Mouse (Mus musculus) kidney, postnatal 36 days (tissue): ENCODE results near the gene 5430427O19Rik.

Experiments
- DNase-seq, 2 experiments: peaks; one replicate each; pipeline ENCODE4 v3.0.0; 2021 to 2022; ENCODE audit warnings: mixed read lengths in 2 of 2

The 5430427O19Rik gene

GRCm38 (mm10) chrX:85869914-85870483 is at the start of gene 5430427O19Rik:
Gene 5430427O19Rik, plus strand, starts transcription at chrX:85870354.
- no peak for DNase-seq

GRCm38 (mm10) chrX:85827719-85828453 is 42.3 kb upstream of the 5430427O19Rik start:
- peak in 1 of 2 experiments; percentile 57 for DNase-seq

GRCm38 (mm10) chrX:85829000-85829399 is 41.2 kb upstream of the 5430427O19Rik start:
- peak; percentile 49 to 84 for DNase-seq

- DNase-seq: no peak
Measured at GRCm38 (mm10) chrX:85839174-85839573, 31.0 kb upstream of the 5430427O19Rik start.

GRCm38 (mm10) chrX:85855938-85856337 is 14.2 kb upstream of the 5430427O19Rik start:
- peak in 1 of 2 experiments; percentile 36 for DNase-seq

- no peak for DNase-seq
Measured at GRCm38 (mm10) chrX:85857169-85857568, 13.0 kb upstream of the 5430427O19Rik start.

- no peak for DNase-seq
Measured at GRCm38 (mm10) chrX:85868079-85868478, 2.1 kb upstream of the 5430427O19Rik start.

- no peak for DNase-seq
Measured at GRCm38 (mm10) chrX:85871371-85872056, 1.4 kb downstream of the 5430427O19Rik start.

- DNase-seq: no peak
Measured at GRCm38 (mm10) chrX:85874367-85874766, 4.2 kb downstream of the 5430427O19Rik start.

GRCm38 (mm10) chrX:85875951-85876350 is 5.8 kb downstream of the 5430427O19Rik start:
- peak; percentile 15 to 65 for DNase-seq

- no peak for DNase-seq
Measured at GRCm38 (mm10) chrX:85877747-85878146, 7.6 kb downstream of the 5430427O19Rik start.

- DNase-seq: peak; percentile 27 to 57
Measured at GRCm38 (mm10) chrX:85878293-85878692, 8.1 kb downstream of the 5430427O19Rik start.

- peak; percentile 41 to 58 for DNase-seq
Measured at GRCm38 (mm10) chrX:85879198-85879977, 9.2 kb downstream of the 5430427O19Rik start.

- DNase-seq: no peak
Measured at GRCm38 (mm10) chrX:85886651-85887050, 16.5 kb downstream of the 5430427O19Rik start.

GRCm38 (mm10) chrX:85901195-85901594 is 31.0 kb downstream of the 5430427O19Rik start:
- DNase-seq: no peak

- DNase-seq: peak; percentile 33 to 57
Measured at GRCm38 (mm10) chrX:85919034-85919433, 48.9 kb downstream of the 5430427O19Rik start.

GRCm38 (mm10) chrX:85932991-85933390 is 62.8 kb downstream of the 5430427O19Rik start:
- DNase-seq: peak in 1 of 2 experiments; percentile 3
